Mouse (Mus musculus) limb, embryonic 14.5 days (tissue): ENCODE data around the gene Colca2. TPM values are rescaled to one million over a fixed set of nuclear protein-coding genes. Genes with fewer than 3 reads are reported as not detected.

Experiments
- ATAC-seq: fragments of 200-750 bp; cut with Nextera tagmentation; 2 replicates; pipeline ENCODE4 v1.8.0; 2017; ENCODE audit warnings: low read depth, moderate number of reproducible peaks, moderate TSS enrichment; ENCODE audit not compliant: low FRiP score
- DNase-seq: peaks from one replicate; pipeline ENCODE4 v3.0.0-alpha.2; 2015; ENCODE audit warnings: low spot score
- H3K27ac ChIP-seq: fragments of 300-500 bp; sonication (generic); replicated peaks from 2 replicates; pipeline ENCODE4 v1.5.1; 2014; ENCODE audit warnings: low read depth, mild to moderate bottlenecking, low read length, moderate library complexity, mixed read lengths
- H3K27me3 ChIP-seq: fragments of 300-500 bp; sonication (generic); 2 replicates; pipeline ENCODE4 v1.6.1; 2014; ENCODE audit warnings: low read length, mixed read lengths; ENCODE audit not compliant: control insufficient read depth, insufficient read depth
- H3K36me3 ChIP-seq: fragments of 300-500 bp; sonication (generic); 2 replicates; pipeline ENCODE4 v1.6.1; 2014; ENCODE audit warnings: mild to moderate bottlenecking, low read length, moderate library complexity, mixed read lengths; ENCODE audit not compliant: control insufficient read depth, insufficient read depth
- H3K4me1 ChIP-seq: fragments of 300-500 bp; sonication (generic); 2 replicates; pipeline ENCODE4 v1.6.1; 2014; ENCODE audit warnings: antibody characterized with exemption, low read length, mixed read lengths; ENCODE audit not compliant: control insufficient read depth, insufficient read depth
- H3K4me2 ChIP-seq: fragments of 300-500 bp; sonication (generic); replicated peaks from 2 replicates; pipeline ENCODE4 v1.6.1; 2014; ENCODE audit warnings: low read depth, mild to moderate bottlenecking, low read length, moderate library complexity; ENCODE audit not compliant: severe bottlenecking
- H3K4me3 ChIP-seq: fragments of 300-500 bp; sonication (generic); replicated peaks from 2 replicates; pipeline ENCODE4 v1.5.1; 2014; ENCODE audit warnings: low read length
- H3K9ac ChIP-seq: fragments of 300-500 bp; sonication (generic); 2 replicates; pipeline ENCODE4 v1.6.1; 2014; ENCODE audit warnings: mild to moderate bottlenecking, low read depth, low read length, moderate library complexity; ENCODE audit not compliant: severe bottlenecking
- H3K9me3 ChIP-seq: fragments of 300-500 bp; sonication (generic); 2 replicates; pipeline ENCODE4 v1.6.1; 2016; ENCODE audit warnings: low read length; ENCODE audit not compliant: control insufficient read depth
- POLR2A ChIP-seq: fragments of 200-500 bp; IDR thresholded peaks from 2 replicates; pipeline ENCODE4 v1.8.0; 2012; ENCODE audit warnings: inconsistent platforms, mild to moderate bottlenecking, moderate library complexity, borderline replicate concordance; ENCODE audit not compliant: insufficient read depth, insufficient read length; ENCODE audit errors: extremely low read depth
- WGBS: fragments of 180-500 bp; shearing (Covaris S2); extraction: QIAGEN DNeasy Blood & Tissue Kit; methylation state at CpG from one replicate; pipeline ENCODE4 v1.1.7; 2014; 5-methylcytosine and 5-hydroxymethylcytosine counted together
- polyA plus RNA-seq, 2 experiments: library from polyadenylated mRNA; depleted of rRNA in 1 of 2; stranded (reverse) in 1 of 2; unstranded in 1 of 2; fragments of >200 nt; fragmentation: Nextera tagmentation in 1 of 2; extraction: Ambion mirVana in 1 of 2; gene quantifications; 2 replicates each; pipeline versions ENCODE4 v1.2.1 to v1.2.3; 2012 to 2014

Gene Colca2
- polyA plus RNA-seq, 2 experiments = 2.0 to 2.9 TPM

DNA sequence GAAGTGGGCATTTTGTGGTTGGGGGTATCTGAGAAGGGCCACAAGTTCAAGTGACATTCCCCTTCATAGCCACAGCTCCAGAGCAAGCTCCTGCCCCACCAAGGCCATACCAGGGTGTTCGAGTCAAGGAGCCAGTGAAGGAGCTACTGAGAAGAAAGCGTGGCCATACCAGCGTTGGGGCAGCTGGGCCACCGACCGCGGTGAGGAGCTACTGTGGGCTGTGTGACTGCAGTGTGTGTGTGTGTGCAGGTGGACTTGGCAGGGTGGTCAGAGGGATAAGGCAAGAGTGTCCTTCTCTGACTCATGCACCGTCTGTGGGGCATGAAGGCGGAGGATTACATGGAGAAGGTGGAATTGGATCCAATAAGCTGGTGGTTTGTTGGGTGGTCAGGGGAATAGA lies 46.2 kb downstream of the Colca2 start:
- TF ChIP-seq POLR2A = no peak
- Histone ChIP-seq H3K4me1 (no peaks in the 10 kb centered on the region), H3K27ac (no peak overlapping the region), H3K4me2 (no peak overlapping the region), H3K27me3 (no peaks in the 10 kb centered on the region), H3K4me3 (no peak overlapping the region), H3K36me3 (no peaks in the 10 kb centered on the region), H3K9me3 (no peaks in the 10 kb centered on the region), H3K9ac (no peak overlapping the region)
- ATAC-seq (no peak), DNase-seq (no peak)
- WGBS = 91% methylated on average over 8 of the region's 8 CpGs

DNA sequence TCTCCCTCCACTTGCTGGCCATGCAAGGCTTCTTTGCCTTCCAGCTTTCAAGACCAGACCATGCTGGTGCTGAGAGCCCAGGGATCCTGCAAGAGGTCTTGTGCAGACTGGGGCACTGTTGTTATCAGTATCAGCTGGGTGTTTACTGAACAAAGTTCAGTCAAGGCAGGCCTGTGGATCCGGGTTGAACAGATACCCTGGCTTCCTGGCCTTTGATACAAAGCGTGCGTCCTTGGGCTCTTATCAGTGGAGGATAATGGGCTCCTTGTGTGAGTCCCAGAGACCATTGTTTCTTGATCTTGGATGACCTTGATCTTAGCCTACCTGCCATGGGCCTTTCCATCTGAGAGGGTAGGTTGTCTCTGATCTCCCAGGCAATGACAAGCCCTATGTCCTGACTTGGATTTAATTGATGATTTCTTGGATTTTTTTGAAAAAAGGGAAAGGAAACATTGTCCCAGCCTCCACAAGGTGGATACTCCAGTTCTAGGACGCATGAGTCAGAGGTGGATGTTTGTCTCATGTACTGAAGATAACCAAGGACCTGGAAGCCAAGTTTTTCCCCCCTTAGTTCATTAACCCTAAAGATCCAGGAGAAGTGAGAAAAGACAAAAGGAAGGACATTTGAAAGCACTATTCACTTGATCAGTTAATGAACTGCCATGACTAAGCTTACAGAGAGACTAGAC lies 47.5 kb downstream of the Colca2 start:
- Histone ChIP-seq H3K36me3 (no peaks in the 10 kb centered on the region), H3K4me2 (no peak overlapping the region)

DNA sequence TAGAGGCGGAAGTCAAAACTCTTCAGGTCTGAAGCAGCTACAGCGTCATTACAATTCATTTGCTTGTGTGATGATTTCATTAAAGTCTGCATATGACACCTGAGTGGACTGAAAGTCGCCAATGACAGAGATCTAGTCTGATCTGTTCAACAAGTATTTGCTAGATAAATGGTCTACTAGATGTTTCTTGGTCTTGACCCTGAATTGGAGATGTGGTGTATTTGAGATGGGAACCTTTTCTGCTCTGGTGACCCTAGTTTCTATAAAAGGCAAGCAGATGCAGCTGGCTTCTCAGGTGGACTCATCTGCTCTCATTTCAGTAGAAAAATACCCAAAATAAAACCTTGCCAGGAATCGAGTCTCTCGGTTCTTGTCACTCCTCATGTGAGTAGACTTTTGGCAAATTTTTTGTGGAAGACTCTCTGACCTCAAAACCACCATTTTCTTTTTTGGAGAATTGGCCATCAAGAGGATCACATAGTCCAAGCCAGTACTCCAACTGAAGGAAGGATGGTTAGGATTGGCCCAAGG lies 52.7 kb downstream of the Colca2 start:
- no peak for ATAC-seq

More for the DNA sequence above, 47.5 kb downstream of the Colca2 start:
- 84% methylated on average over 4 of the region's 4 CpGs for WGBS
- ATAC-seq (no peak), DNase-seq (no peak)
- H3K9me3 ChIP-seq = no peaks in the 10 kb centered on the region
- no peaks in the 10 kb centered on the region for H3K27me3 ChIP-seq
- H3K27ac ChIP-seq = no peak overlapping the region
- TF ChIP-seq POLR2A = no peak
- no peaks in the 10 kb centered on the region for H3K4me1 ChIP-seq
- H3K4me3 ChIP-seq = no peak overlapping the region
- no peak overlapping the region for H3K9ac ChIP-seq

More for the DNA sequence above, 52.7 kb downstream of the Colca2 start:
- 84% methylated on average over 5 of the region's 5 CpGs for WGBS
- DNase-seq = no peak
- Histone ChIP-seq H3K4me3 (no peak overlapping the region), H3K9ac (no peak overlapping the region), H3K36me3 (no peaks in the 10 kb centered on the region), H3K27ac (no peak overlapping the region), H3K4me1 (no peaks in the 10 kb centered on the region), H3K9me3 (no peaks in the 10 kb centered on the region), H3K27me3 (no peaks in the 10 kb centered on the region), H3K4me2 (no peak overlapping the region)
- no peak for TF ChIP-seq POLR2A

Other genes with a start within 250 kb of the Colca2 start
- gene Btg4, start 217.7 kb downstream of the Colca2 start, polyA plus RNA-seq (2012; rRNA removed) = not detected in 2 replicates
- 0.57 TPM in 1 of 2 replicates, not detected in the other for gene Btg4, start 217.7 kb downstream of the Colca2 start, polyA plus RNA-seq (2014; fragmentation: Nextera tagmentation; extraction: Ambion mirVana)
- 4.6 and 6.1 TPM in 2 replicates for gene Layn, start 201.5 kb downstream of the Colca2 start, polyA plus RNA-seq (2012; rRNA removed)
- 9.3 and 11.6 TPM in 2 replicates for gene Layn, start 201.5 kb downstream of the Colca2 start, polyA plus RNA-seq (2014; fragmentation: Nextera tagmentation; extraction: Ambion mirVana)
- 0.06 TPM in 1 of 2 replicates, not detected in the other for gene 4833427G06Rik, start 176.5 kb downstream of the Colca2 start, polyA plus RNA-seq (2012; rRNA removed)
- gene 4833427G06Rik, start 176.5 kb downstream of the Colca2 start, polyA plus RNA-seq (2014; fragmentation: Nextera tagmentation; extraction: Ambion mirVana) = not detected in 2 replicates
- 0.03 and 0.04 TPM in 2 replicates for gene Gm32742, start 113.1 kb downstream of the Colca2 start, polyA plus RNA-seq (2012; rRNA removed)
- gene Gm32742, start 113.1 kb downstream of the Colca2 start, polyA plus RNA-seq (2014; fragmentation: Nextera tagmentation; extraction: Ambion mirVana) = 0.01 TPM in 1 of 2 replicates, not detected in the other
- 0.14 and 0.22 TPM in 2 replicates for gene Pou2af1, start 64.9 kb downstream of the Colca2 start, polyA plus RNA-seq (2012; rRNA removed)
- gene Pou2af1, start 64.9 kb downstream of the Colca2 start, polyA plus RNA-seq (2014; fragmentation: Nextera tagmentation; extraction: Ambion mirVana) = 0.07 TPM in 1 of 2 replicates, not detected in the other
- gene 1810046K07Rik, start 50.3 kb upstream of the Colca2 start, polyA plus RNA-seq (2012; rRNA removed) = 0.13 and 0.65 TPM in 2 replicates
- gene 1810046K07Rik, start 50.3 kb upstream of the Colca2 start, polyA plus RNA-seq (2014; fragmentation: Nextera tagmentation; extraction: Ambion mirVana) = not detected in 2 replicates